Mouse (Mus musculus) erythroblast, embryonic 14.5 days (primary cell): ENCODE data around the gene Pithd1.

Source experiments
- GATA1 ChIP-seq: IDR thresholded peaks from 2 replicates; pipeline ENCODE4 v1.6.1; 2012; ENCODE audit warnings: low read length, inconsistent platforms, mixed read lengths
- TAL1 ChIP-seq: IDR thresholded peaks from 3 replicates; pipeline ENCODE4 v1.6.1; 2012; ENCODE audit warnings: low read length, inconsistent platforms, mixed read lengths

- no peak for TF ChIP-seq TAL1
- TF ChIP-seq GATA1, result no peak
Observed at GRCm38 (mm10) chr4:135967086-135967760, 19.8 kb downstream of the Pithd1 start.
